ENCODE assay signal across 22 mouse cellular contexts in genomic region chr10:5437766-5438165, GRCm38 (mm10).
DNase-seq lines count a peak whose midpoint lies in the region; ATAC-seq and TF ChIP-seq lines count a peak whose summit lies in the region.
"Had no signal": no experiment of that assay in that cellular context is flagged by ENCODE, and none has a peak within 500 bp of the region (broad histone marks: within the 10 kb centered on the region; RNA-seq: fewer than 3 reads in every experiment).

No protein-coding gene starts in this region.

- peak; percentile 93 for ATAC-seq in frontal cortex, adult (ENCODE audit: low TSS enrichment)
- ATAC-seq in hindbrain, embryonic 16.5 days = no peak
- ATAC-seq: forebrain, embryonic 14.5 days; forebrain, embryonic 16.5 days had no signal

- H3K4me3 ChIP-seq in cortical plate, adult 2 months (ENCODE audit: insufficient read depth, low read length) = no peak overlapping the region
- H3K4me3 ChIP-seq in hindbrain, embryonic 16.5 days (ENCODE audit: low read length) = no peak overlapping the region
- H3K4me3 ChIP-seq: embryonic facial prominence, embryonic 13.5 days; embryonic facial prominence, embryonic 15.5 days; erythroblast, embryonic 14.5 days; forebrain, embryonic 10.5 days; forebrain, embryonic 12.5 days had no signal

- no peak for TF ChIP-seq CTCF in cortical plate, adult 2 months (IDR thresholded peaks at IDR 0.05; ENCODE audit: extremely low read depth, insufficient read depth, low read length)

- peaks cover 2% of the 10 kb centered on the region; the same call in 1 of the 2 replicates for H3K4me1 ChIP-seq in cortical plate, adult 2 months (ENCODE audit: control insufficient read depth, insufficient read depth, low read length)
- peaks cover 5% of the 10 kb centered on the region for H3K4me1 ChIP-seq in hindbrain, embryonic 16.5 days (ENCODE audit: control insufficient read depth, insufficient read depth, low read depth, low read length)
- H3K4me1 ChIP-seq: embryonic facial prominence, embryonic 13.5 days; embryonic facial prominence, embryonic 15.5 days; forebrain, embryonic 12.5 days had no signal

- no peaks in the 10 kb centered on the region for H3K36me3 ChIP-seq in hindbrain, embryonic 16.5 days (ENCODE audit: control insufficient read depth, insufficient read depth, low read length)
- H3K36me3 ChIP-seq: embryonic facial prominence, embryonic 13.5 days; embryonic facial prominence, embryonic 15.5 days; forebrain, embryonic 10.5 days; forebrain, embryonic 12.5 days had no signal

- no peak for TF ChIP-seq POLR2A in cortical plate, adult 2 months (IDR thresholded peaks at IDR 0.05; ENCODE audit: extremely low read depth, insufficient read depth, low read length)

- H3K27me3 ChIP-seq in hindbrain, embryonic 16.5 days (replicated peaks; ENCODE audit: control insufficient read depth, insufficient read depth, low read length) = no peaks in the 10 kb centered on the region
- H3K27me3 ChIP-seq: embryonic facial prominence, embryonic 13.5 days; embryonic facial prominence, embryonic 15.5 days; forebrain, embryonic 12.5 days had no signal

- DNase-seq in frontal cortex, postnatal 10 days (ENCODE audit: low spot score in 2 of 2) = no peak
- DNase-seq in 416B (ENCODE audit: low read depth) = peak; percentile 36
- DNase-seq in urinary bladder, postnatal 25 days (ENCODE audit: low spot score) = no peak
- DNase-seq: adrenal gland, adult 2 months; adrenal gland, postnatal 10 days; adrenal gland, postnatal 25 days; cerebellum, adult 11-12 months; cerebellum, adult 2 months; cerebellum, adult 9-10 months; cerebellum, postnatal 10 days; cerebellum, postnatal 25 days; embryo, embryonic 11 days had no signal

- 0 out of 2 replicates have a peak overlapping the region, but pooled peaks have one; percentile 64 for H3K27ac ChIP-seq in cortical plate, adult 2 months (ENCODE audit: insufficient read depth, low read length)
- H3K27ac ChIP-seq in hindbrain, embryonic 16.5 days (ENCODE audit: low read depth, low read length) = no peak overlapping the region
- H3K27ac ChIP-seq: embryonic facial prominence, embryonic 13.5 days; embryonic facial prominence, embryonic 15.5 days; forebrain, embryonic 10.5 days; forebrain, embryonic 12.5 days had no signal

- H3K9ac ChIP-seq in hindbrain, embryonic 16.5 days (ENCODE audit: low read depth, low read length) = no peak overlapping the region
- H3K9ac ChIP-seq: embryonic facial prominence, embryonic 13.5 days; embryonic facial prominence, embryonic 15.5 days; forebrain, embryonic 12.5 days had no signal

- WGBS in hindbrain, embryonic 16.5 days = 88% methylated on average over 2 of the region's 2 CpGs

- H3K9me3 ChIP-seq in hindbrain, embryonic 16.5 days (ENCODE audit: control insufficient read depth, low read length) = no peaks in the 10 kb centered on the region
- H3K9me3 ChIP-seq: embryonic facial prominence, embryonic 13.5 days; embryonic facial prominence, embryonic 15.5 days; forebrain, embryonic 10.5 days; forebrain, embryonic 12.5 days had no signal

- no peak overlapping the region for H3K4me2 ChIP-seq in hindbrain, embryonic 16.5 days (ENCODE audit: low read length)
- H3K4me2 ChIP-seq: embryonic facial prominence, embryonic 13.5 days; embryonic facial prominence, embryonic 15.5 days; forebrain, embryonic 12.5 days had no signal
